Mouse (Mus musculus): ENCODE data around the gene Selenos.
"Not testable (repeated sequence)": the region's sequence is repeated elsewhere in the genome, so short reads cannot be mapped to it uniquely, and the experiment has no call there.

The Selenos gene

DNA sequence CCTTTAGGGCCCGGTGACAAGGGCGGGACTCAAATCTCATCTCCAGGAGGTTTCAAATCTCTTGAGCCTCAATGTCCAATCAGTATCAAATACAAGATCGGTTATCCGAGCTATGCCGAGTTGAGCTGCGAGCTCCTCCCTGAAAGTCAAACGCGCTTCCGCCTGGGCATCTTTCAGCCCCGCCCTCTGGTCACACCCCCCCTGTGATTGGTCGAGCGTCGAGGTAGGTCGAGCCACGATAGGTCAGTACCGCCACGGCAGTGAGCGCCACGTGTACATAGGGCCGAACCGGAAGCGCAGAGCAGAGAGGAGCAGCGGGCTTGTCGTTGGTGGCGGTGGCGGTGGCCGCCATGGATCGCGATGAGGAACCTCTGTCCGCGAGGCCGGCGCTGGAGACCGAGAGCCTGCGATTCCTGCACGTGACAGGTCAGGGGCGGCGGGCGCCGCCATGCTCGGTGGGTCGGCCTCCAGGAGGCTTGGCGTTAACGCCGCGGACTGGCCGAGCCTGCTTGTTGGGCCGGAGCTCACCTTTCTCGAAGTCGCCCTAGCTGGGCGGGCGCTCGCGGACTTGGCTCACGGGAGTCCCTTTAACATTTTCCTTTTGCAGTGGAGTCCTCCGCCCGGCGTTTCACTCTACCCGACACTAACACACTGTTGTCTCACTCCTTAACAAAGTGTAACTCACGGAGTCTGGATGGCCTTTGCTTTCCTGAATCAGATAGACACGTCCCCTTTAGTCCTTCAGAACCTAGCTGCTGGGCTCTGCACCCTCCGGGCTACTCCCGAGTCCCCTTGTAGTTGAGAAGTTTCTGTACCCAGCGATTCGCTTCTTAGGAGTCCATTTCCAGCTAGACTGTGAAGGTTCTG lies at the start of gene Selenos:
Gene Selenos (plus strand): TSS at position 286 of the 867 bp plus-strand sequence.
- DNase-seq, result peak; percentile 93 to 95

DNA sequence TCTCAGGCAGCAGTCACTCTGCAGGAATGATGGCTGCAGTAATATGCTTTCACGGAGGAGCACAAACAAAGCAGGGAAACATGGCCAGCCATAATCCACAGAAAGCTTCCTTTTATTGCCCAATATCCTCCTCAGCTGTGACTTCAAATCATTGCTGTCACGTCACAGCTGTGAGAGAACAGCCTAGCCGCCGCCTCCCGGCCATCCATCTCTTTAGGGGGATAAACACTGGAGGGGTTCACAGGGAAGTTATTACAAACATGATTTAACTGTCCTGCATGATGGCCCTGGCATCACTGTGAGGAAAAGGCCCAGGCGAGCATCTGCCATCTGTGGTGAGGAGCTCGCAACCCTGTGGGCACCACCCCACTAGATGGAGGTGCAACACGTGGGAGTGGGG lies 42.6 kb upstream of the Selenos start:
- no peak for DNase-seq

DNA sequence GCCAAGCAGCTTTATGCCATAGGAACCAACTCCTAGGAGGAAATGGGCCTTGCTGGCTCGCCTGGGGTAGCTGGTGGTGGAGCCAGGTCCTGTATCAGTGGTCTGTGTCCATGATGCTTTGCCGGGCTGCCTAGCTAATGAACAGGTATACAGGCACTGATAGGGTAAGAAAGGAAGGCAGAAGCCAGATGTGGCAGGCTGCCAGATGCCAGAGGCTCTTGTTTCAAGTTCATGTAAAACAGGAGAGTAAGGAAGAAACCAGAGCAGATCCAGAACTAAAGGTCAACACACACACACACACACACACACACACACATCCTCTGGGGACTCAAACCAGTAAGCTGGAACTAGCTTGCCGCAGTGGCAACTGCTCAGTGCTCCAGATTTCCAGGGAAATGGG lies 41.2 kb upstream of the Selenos start:
- no peak for DNase-seq

DNA sequence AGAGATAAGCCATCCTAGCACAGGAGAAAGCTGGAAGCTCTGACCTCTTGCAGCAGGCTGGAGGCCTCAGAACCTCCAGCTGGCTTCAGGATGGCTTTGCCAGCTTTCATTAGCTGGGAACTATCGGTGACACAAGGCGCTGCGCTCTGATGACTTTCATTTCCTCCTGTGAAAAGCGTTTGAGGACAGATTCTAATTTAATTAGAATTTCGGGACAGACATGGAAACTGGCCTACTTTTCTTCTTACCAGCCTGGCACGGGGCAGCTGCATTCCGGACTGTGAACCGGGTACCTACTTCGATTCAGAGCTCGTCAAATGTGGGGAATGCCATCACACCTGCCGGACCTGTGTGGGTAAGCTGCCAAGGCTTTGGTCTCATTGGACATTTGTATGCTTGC lies 40.7 kb upstream of the Selenos start:
- DNase-seq, result no peak

DNA sequence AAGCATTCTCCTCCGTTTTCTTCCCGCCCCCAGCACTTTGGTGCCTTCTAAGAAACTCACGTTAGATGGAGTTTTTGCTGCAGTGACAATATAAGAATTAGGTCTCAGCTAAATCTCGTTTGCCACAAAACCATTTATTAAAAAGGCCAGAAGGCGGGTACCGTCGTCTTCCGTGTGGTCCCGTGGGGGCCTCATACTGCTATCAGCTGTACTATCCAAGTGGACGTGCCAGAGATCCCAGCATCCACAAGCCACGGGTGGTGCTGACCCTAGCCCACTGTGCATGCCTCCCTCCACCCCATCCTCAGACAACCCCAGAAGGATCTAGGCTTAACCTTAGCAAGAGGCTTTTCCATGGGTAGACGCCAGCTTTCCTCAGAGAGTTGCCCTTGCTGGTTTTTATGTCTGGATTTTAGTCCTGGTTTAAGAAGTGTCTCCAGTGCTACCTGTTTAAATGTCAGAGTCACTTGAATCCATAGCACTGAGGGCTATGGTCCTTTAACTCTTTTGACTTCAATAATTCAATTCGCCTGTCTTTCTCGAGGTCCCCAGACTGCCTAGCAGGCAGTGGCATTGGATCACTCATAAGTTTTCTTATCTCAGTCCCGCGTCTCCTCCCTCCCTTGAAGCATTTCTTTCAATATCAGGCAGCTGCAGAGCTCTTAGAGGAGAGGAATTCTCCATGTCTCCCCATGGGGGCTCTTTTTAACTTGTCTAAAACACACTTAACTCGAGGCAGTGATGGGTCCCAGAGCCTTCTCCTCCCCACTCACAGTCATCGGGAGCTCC lies 39.2 kb upstream of the Selenos start:
- DNase-seq, result no peak

DNA sequence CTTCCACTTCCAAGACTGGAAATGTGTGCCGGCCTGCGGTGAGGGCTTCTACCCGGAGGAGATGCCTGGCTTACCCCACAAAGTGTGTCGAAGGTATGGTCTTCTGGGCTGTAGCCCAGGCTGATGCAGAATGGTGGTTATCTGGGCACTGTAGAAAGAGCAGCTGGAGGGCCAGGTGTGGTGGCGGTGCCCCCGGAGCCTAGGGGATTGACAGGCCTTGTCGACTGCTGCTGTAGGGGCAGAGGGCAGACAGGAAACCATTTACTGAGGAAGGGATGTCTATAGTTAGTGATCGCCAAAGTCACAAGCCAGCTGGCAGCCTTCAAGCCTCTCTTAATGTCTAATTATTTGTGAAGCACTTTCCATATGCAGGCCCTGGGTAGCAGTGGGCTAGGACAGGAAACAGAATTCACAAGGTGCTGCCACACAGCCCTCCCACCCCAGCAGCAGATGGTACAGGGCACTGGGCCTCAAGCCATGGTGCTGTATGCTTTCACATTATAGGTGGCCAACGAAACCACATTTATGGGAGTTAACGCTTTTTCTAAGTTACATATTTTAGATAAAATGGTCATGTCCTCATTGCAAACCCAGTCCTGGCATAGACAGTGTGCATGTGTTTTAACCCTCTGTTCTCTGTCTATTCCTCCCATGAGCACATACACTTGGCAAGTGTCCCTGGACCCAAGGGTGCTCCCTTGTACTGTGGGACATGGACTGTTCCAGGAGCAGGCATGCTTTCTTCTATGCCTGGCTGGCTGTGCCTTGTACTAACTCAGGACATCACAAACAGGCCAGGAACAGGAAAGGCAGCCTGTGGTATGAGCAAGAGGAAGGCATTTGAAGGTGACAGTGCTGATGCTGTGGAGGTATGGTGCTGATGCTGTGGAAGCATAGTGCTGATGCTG lies 35.6 kb upstream of the Selenos start, which contains the start of gene Gm45213:
Gene Gm45213 (plus strand): TSS at position 51 of the 908 bp plus-strand sequence.
- DNase-seq, result no peak

DNA sequence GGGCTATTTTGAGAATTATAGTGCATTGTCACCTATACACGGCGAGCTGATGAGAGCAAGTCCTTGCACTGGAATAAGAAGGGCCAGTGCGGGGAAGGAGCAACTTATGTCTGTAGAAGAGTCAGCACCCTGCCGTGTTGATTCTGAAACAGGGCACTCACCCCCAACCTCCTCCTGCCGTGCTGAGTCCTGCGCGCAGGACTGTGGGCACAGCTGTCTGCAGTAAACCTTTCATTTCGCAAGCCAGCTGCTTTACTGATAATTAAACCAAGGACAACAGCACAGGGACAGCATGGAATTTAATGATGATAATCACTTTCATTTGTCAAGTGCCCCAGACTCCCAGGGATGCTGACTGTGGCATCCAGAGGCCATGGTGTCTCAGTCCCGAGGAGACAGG lies 34.8 kb upstream of the Selenos start:
- DNase-seq, result no peak

DNA sequence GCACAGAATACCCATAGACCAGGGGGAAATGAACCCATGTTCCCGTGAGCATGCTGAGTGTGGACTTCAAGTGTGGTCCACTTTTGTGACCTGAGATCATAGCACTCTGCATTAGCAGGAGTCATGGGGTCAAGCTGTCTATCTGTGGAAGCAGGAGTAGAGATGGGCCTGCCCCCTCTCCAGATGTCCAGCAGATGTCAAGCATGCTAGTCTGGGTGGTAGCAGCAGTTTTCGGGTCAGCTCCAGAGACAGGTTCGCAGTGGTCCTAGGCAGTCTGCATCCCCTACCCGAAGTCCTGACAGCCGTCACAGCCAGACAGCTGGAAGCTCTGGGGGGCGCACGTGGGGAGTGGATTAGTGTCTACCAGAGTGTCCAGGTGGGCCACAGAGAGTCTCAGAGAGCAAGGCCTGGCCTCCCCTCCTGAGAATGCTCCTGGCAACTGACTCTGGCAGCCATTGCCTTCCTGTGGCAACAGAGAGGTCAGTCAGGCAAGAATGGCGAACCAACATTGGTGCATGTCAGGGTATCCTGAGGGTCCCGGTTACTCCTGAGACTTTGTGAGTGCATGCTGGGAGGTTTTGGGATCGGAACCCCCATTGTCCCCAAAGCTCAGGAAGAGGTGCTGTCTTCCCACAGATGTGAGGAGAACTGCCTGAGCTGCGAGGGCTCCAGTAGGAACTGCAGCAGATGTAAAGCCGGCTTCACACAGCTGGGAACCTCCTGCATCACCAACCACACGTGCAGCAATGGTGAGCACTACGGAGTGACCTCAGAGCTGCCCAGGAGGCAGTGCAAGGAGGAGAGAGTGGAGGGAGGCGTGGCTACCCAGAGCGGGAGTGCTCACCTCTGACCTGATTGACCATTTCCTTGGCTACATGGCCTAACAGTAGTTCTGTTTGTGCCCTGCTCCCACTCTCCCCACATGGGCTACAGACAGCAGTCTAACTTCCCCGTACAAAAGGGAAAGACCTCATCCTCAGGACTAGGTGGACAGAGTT lies 32.2 kb upstream of the Selenos start:
- DNase-seq, result no peak

DNA sequence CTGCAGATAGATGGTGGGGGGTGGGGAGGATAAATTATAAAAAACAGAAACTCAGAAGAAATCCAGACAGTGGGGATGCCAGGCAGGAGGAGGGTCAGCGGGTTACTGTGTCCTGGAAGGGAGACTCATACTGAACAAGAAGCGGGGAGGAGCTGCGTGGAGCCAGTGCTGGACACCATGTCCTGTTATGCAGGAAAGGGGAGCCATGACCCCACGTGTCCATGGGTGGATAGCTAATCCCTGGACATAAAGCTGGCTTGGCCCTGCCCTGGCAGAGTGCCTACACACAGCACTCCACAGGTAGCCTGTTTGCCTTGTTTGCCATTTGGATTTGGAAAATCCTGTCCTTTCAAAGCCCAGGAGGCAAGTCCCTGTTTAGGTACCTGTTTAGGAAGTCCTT lies 31.5 kb upstream of the Selenos start:
- DNase-seq, result no peak

DNA sequence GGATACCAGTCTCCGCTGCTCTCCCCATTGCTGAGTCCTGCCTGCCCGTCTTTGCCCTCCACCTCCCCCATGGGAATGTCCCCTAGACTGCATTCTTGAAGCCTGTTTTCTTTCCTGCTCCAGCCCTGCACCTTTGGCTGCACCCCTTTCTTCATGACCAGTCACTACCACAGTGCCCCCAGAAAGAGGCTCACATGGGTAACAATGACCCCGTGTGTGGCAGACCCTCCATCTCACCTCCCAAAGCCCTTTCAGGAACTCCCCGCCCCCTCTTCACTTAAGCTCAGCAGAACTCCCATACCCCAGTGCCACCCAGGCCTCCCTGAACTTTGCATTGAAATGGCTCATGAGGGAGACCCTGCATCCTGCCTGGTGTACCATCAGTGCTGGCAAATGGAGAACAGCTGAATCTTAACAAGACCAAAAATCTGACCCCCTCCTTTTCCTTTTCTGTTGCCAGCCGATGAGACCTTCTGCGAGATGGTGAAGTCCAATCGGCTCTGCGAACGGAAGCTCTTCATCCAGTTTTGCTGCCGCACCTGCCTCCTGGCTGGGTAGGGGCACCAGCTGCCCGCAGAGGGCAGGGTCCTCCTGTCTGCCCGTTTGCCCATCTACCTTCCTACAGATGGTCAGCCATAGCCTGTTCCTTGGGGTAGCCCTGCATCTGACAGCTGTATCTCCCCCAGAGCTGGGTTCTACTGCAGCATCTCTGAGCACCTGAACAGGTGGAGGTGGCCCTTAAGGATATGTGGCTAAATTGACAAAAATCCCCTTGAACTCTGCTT lies 30.8 kb upstream of the Selenos start:
- no peak for DNase-seq

DNA sequence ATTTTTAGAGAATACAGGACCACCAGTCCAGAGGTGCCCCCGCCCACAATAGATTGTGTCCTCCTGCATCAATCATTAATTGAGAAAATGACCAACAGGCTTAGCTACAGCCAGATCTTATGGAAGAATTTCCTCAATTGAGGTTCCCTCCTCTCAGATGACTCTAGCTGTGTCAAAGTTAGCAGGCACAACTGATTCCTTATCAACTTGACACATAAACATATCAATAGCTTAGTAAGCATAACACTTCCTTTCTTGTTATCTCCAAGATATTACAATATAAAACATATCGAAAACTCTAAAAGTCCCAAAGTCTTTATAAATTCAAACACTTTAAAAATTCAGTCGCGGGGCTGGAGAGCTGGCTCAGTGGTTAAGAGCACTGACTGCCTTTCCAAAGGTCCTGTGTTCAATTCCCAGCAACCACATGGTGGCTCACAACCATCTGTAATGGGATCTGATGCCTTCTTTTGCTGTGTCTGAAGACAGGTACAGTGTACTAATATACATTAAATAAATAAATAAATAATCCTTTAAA lies 25.4 kb upstream of the Selenos start:
- no peak for DNase-seq

DNA sequence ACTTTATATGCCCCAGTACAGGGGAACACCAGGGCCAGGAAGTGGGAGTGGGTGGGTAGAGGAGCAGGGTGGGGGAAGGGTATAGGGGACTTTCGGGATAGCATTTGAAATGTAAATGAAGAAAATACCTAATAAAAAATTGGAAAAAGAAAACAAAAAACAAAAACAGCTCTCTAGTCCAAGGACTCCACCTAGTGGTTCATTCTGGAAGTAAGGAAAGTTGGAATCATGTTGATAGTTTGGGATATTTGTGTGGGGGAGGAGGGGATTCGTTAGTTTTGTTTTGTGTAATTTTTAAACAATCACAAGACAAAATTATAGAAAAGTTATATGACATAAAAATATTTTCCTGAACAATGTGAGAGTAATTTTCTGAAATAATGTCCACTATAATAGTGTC lies 24.1 kb upstream of the Selenos start:
- not testable (repeated sequence) for DNase-seq

DNA sequence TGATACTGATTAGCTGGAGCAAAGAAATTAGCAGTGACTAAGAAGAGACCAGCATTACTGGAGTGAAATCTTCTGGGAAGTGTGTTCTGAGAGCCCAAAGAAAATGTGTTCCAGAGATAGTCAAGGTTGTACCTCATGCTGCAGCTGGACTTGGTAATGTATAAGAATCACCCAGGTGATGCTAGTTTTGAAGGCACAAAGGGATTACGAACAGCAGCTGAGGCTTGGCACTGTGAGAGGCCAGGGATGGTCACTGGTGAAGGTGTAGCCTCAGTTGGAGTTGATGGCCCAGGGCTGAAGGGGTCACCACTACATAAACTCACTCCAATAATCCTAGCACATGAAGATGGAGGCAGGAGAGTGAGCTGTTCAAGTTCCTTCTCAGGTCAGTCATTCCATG lies 20.7 kb upstream of the Selenos start, which contains the start of gene Snrpa1:
Gene Snrpa1 (plus strand): TSS at position 301 of the 400 bp plus-strand sequence.
- DNase-seq, result no peak

DNA sequence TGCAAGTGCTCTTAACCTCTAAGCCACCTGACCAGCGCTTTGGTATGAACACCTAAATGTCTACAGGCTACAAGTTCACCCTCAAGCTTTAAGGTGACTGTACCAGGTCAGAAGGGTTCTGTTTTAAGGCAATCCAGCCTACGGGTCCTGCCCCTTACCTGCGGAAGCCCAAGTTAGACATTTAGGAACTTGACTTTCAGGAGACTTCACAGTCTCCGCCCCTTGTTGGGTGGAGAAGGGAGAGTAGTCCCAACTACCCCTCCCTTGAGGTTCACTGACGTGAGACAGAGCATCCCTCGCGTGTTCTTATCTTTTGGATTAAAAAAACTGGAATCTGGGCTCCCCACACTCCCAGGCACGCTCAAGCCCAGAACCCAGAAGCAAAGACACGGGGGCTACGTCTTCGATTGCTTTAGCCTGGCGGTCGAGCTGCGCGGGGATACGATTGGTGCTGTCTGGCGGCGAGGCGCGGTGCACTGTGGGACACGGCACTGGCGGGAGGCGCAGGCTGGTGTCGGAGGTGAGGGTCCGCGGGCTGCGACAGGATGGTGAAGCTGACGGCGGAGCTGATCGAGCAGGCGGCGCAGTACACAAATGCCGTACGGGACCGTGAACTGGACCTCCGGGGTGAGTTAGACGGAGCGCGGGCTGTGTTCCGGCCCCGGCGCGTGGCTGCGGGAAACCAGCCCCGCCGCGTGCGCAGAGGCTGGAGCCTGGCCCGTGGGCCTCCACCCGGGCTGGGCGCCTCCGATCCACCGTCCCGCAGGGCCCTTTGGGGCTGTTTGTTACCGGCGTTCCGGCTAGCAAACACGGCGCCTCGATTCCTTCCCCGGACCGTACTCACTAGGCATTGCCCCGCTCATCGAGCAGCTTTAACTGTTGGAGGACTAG lies 19.1 kb upstream of the Selenos start:
- DNase-seq, result peak; percentile 72 to 87

DNA sequence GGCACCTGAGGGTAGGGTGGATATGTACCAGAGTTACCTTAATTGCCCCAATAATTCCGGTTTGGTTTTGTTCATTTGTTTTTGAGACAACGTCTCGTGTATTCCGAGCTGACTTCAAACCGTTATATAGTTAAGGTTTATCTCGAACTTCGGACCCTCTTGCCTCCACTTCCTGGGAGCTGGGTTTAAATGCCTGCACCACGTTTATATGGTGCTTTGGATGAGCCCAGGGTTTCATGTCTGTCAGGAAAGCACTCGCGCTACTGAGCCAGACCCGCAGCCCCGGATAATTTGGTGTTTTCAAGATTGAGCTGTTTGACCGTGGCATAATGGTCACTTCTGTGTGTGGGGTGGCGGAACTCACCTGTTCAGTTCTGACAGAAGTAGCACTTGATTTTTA lies 18.4 kb upstream of the Selenos start:
- DNase-seq, result no peak

DNA sequence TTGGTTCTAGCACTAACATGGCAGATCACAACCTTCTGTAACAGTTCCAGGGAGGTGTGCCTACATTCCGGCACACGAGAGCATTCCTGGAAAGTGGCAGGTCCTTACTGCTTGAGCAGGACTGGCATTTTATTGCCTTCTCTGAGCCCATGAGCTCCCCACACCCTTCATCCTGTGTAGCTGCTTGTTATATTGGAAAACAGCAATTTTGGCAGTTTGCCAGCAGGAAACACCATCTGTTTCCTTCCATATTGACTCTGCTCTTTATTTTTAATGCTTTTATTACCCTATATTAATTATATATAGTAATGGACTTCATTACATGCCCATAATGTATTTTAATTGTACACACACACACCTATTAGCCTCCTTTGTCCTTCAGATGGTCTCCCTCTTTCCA lies 3.0 kb upstream of the Selenos start:
- DNase-seq, result no peak

DNA sequence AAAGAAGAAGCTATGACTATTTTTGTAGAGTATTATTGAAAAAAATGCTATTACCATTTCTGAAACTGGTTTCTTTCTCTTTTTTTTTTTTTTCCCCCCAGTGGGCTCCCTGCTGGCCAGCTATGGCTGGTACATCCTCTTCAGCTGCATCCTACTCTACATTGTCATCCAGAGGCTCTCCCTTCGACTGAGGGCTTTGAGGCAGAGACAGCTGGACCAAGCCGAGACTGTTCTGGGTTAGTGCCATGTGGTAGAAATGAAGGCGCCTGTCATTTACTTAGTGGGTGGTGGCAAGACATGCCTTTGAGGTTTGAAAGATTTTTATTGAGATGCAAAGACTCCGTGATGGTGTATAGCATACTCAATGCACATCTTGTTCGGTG lies 773 bp downstream of the Selenos start:
- DNase-seq, result no peak

DNA sequence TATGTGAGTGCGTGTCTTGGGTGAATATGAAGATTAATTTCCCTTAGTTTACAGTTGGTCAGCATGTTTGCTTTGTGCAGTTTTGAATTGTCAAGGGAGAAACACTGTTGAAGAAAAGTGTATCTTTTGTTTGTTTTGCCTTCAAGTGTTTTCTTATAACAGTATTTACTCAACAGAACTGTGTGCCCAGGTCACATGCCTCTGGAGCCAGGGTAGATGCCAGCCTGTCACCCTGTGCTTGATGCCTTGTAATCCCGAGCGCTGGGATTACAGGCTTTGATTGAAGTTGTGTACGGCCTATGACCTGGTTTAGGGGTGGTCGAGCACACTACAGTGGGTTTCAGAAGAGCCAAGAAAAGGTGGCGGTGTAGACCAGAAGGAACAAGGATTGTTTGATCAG lies 4.3 kb downstream of the Selenos start:
- DNase-seq, result no peak

DNA sequence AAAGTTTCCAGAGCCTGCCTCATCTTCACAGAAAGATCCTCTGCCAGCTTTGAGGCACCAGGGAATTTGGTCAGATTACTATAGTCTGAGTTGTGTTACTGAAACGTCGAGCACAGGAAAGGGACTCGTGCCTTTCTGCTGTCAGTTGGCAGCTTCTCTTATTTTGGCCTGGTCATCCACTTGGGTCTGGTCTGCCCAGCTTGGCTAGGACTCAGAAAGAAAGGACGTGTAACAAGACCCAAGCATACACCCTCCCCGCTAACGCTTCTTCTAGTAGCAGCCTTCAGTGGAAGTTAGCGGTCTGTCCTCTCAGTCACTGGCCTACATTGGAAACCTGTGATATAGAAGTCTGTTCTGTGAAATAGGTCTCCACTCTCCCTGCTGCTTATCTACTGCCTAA lies 5.1 kb downstream of the Selenos start:
- DNase-seq, result no peak

Measured in spleen, adult 18-20 months (tissue).